Mouse (Mus musculus) heart, embryonic 10.5 days (tissue): Measurements from ENCODE around the gene Eif4a3. TPM values are rescaled to one million over a fixed set of nuclear protein-coding genes. Genes with fewer than 3 reads are reported as not detected.

ENCODE experiments used
- DNase-seq: peaks from one replicate; pipeline ENCODE4 v3.0.0-alpha.2; 2017; ENCODE audit warnings: low spot score
- H3K27ac ChIP-seq: fragments of 300-500 bp; sonication (generic); 2 replicates; pipeline ENCODE4 v1.5.1; 2016; ENCODE audit warnings: mild to moderate bottlenecking
- H3K27me3 ChIP-seq: fragments of 300-500 bp; sonication (generic); 2 replicates; pipeline ENCODE4 v1.6.1; 2016; ENCODE audit warnings: mild to moderate bottlenecking; ENCODE audit not compliant: poor library complexity, insufficient read depth, severe bottlenecking
- H3K36me3 ChIP-seq: fragments of 300-500 bp; sonication (generic); 2 replicates; pipeline ENCODE4 v1.6.1; 2016; ENCODE audit warnings: mild to moderate bottlenecking, moderate library complexity
- H3K4me1 ChIP-seq: fragments of 300-500 bp; sonication (generic); 2 replicates; pipeline ENCODE4 v1.6.1; 2016; ENCODE audit warnings: mild to moderate bottlenecking
- H3K4me3 ChIP-seq: fragments of 300-500 bp; sonication (generic); 2 replicates; pipeline ENCODE4 v1.5.1; 2016; ENCODE audit warnings: mild to moderate bottlenecking, moderate library complexity
- H3K9me3 ChIP-seq: fragments of 300-500 bp; sonication (generic); 2 replicates; pipeline ENCODE4 v1.6.1; 2016; ENCODE audit warnings: mild to moderate bottlenecking, moderate library complexity
- WGBS: fragments of 180-500 bp; shearing (Covaris S2); methylation state at CpG from one replicate; pipeline ENCODE4 v1.1.7; 2016; 5-methylcytosine and 5-hydroxymethylcytosine counted together
- polyA plus RNA-seq: library from polyadenylated mRNA; unstranded; fragments of >200 nt; fragmentation: Nextera tagmentation; extraction: Ambion mirVana; gene quantifications from 2 replicates; pipeline ENCODE4 v1.2.1, GENCODE M21; 2016

Eif4a3 gene
- polyA plus RNA-seq, result 366 and 405 TPM in 2 replicates

DNA sequence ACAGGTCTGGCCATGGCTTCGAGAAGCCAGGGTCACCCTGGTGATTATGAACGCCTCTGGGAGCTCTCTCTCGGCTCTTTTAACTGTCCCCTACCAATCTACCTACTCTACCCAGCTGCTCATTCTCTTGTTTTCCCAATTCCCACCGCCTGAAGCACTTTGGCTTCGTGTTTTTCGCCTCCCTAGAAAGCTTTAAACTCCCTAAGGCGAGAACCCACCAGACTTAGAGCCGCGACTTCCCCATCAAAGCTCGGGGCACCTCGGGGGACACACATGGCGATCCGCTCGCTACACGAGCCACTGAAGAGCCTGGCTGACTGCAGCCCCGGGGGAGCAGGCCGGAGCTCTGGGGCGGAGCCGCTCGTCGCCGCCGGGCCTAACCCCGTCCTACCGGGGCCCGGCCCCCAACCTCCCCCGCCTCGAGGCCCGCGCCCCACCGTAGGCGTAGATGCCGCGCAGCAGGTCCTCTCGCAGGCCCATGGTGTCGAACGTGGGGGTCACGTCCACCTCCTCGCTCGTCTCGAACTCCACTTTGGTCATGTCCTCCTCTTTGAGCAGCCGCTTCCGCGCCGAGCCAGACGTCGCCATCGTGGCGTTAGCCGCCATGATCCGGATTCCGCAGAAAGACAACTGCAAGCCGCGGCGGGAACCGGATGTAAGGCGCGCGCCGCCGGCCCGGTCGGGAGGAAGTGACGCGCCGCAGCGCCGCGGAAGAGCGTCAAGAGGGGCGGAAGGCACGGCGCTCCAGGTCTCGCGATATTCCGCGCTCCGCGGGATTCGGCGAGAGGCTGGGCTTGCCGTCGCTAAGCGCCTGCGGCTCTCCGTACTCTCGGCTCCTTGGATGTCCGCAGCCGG is at the start of gene Eif4a3:
TSS of gene Eif4a3 (minus strand) at position 699 of the 855 bp plus-strand sequence.
- Histone ChIP-seq H3K9me3 (no peaks in the 10 kb centered on the region), H3K27ac (peak within 1 kb of the TSS; percentile 93), H3K4me3 (peak within 1 kb of the TSS; percentile 83), H3K4me1 (peaks cover 14% of the 10 kb centered on the region), H3K36me3 (peaks cover 36% of the 10 kb centered on the region), H3K27me3 (peaks cover 16% of the 10 kb centered on the region)
- peak; percentile 96 for DNase-seq
- under 1% methylated on average over 89 of the region's 89 CpGs for WGBS

GRCm38 (mm10) chr11:119347125-119347524 is 47.2 kb upstream of the Eif4a3 start:
- WGBS, result 87% methylated on average over 4 of the region's 4 CpGs
- peaks cover 10% of the 10 kb centered on the region for H3K4me1 ChIP-seq
- H3K9me3 ChIP-seq, result no peaks in the 10 kb centered on the region
- H3K4me3 ChIP-seq, result no peak overlapping the region
- peaks cover 30% of the 10 kb centered on the region for H3K36me3 ChIP-seq
- DNase-seq, result no peak
- peaks cover 14% of the 10 kb centered on the region; the same call in 1 of the 2 replicates for H3K27me3 ChIP-seq
- no peak overlapping the region for H3K27ac ChIP-seq

GRCm38 (mm10) chr11:119344865-119345264 is 45.0 kb upstream of the Eif4a3 start:
- no peaks in the 10 kb centered on the region for H3K9me3 ChIP-seq
- no peak overlapping the region for H3K4me3 ChIP-seq
- no peak overlapping the region for H3K27ac ChIP-seq
- no peak for DNase-seq
- 67% methylated on average over 6 of the region's 6 CpGs for WGBS
- H3K4me1 ChIP-seq, result peaks cover 13% of the 10 kb centered on the region
- peaks cover 6% of the 10 kb centered on the region; the same call in 1 of the 2 replicates for H3K27me3 ChIP-seq
- H3K36me3 ChIP-seq, result peaks cover 25% of the 10 kb centered on the region

- WGBS, result 85% methylated on average over 8 of the region's 8 CpGs
- no peak for DNase-seq
- H3K27me3 ChIP-seq, result peaks cover 6% of the 10 kb centered on the region; the same call in 1 of the 2 replicates
- H3K27ac ChIP-seq, result no peak overlapping the region
- no peaks in the 10 kb centered on the region for H3K9me3 ChIP-seq
- H3K4me3 ChIP-seq, result no peak overlapping the region
- H3K36me3 ChIP-seq, result peaks cover 22% of the 10 kb centered on the region; the same call in 1 of the 2 replicates
- peaks cover 13% of the 10 kb centered on the region for H3K4me1 ChIP-seq
Observed at GRCm38 (mm10) chr11:119344178-119344577, 44.3 kb upstream of the Eif4a3 start.

GRCm38 (mm10) chr11:119339637-119340036 is 39.7 kb upstream of the Eif4a3 start:
- Histone ChIP-seq H3K4me1 (peaks cover 13% of the 10 kb centered on the region), H3K27me3 (no peaks in the 10 kb centered on the region), H3K9me3 (no peaks in the 10 kb centered on the region), H3K4me3 (no peak overlapping the region), H3K36me3 (no peaks in the 10 kb centered on the region), H3K27ac (no peak overlapping the region)
- peak; percentile 86 for DNase-seq
- WGBS, result 11% methylated on average over 5 of the region's 5 CpGs

DNA sequence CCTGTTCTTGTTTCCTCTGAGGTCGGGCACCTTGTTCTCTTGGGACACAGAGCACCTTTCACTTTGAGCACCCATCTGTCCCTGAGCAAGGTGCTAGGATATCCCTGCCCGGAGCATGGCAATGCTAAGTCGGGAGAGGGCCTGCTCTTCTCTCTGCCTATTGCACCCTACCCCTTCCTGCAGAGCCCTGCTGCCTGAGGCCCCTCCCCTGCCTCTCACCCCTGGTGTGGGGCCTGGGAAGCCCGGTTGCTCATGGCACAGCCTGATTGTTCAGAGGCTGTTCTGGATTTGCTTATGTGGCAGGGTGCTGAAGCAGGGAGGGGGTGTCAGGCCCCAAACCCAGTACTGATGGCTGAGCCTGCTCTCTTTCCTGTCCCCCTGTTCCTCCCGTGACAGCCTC is 39.3 kb upstream of the Eif4a3 start:
- no peak overlapping the region for H3K4me3 ChIP-seq
- H3K9me3 ChIP-seq, result no peaks in the 10 kb centered on the region
- 46% methylated on average over 5 of the region's 5 CpGs for WGBS
- DNase-seq, result no peak
- H3K27ac ChIP-seq, result 0 out of 2 replicates have a peak overlapping the region, but pooled peaks have one; percentile 4
- no peaks in the 10 kb centered on the region for H3K36me3 ChIP-seq
- no peaks in the 10 kb centered on the region for H3K27me3 ChIP-seq
- peaks cover 13% of the 10 kb centered on the region for H3K4me1 ChIP-seq

- Histone ChIP-seq H3K27me3 (peaks cover 5% of the 10 kb centered on the region; the same call in 1 of the 2 replicates), H3K9me3 (no peaks in the 10 kb centered on the region), H3K4me1 (peaks cover 13% of the 10 kb centered on the region), H3K27ac (peak overlapping the region; percentile 4; the same call in 1 of the 2 replicates), H3K4me3 (no peak overlapping the region), H3K36me3 (no peaks in the 10 kb centered on the region)
- DNase-seq, result no peak
- 78% methylated on average over 10 of the region's 10 CpGs for WGBS
Observed at GRCm38 (mm10) chr11:119338271-119339059, 38.6 kb upstream of the Eif4a3 start.

- Histone ChIP-seq H3K9me3 (no peaks in the 10 kb centered on the region), H3K27me3 (peaks cover 49% of the 10 kb centered on the region), H3K4me1 (no peaks in the 10 kb centered on the region), H3K36me3 (no peaks in the 10 kb centered on the region), H3K27ac (no peak overlapping the region), H3K4me3 (no peak overlapping the region)
- WGBS, result 38% methylated on average over 3 of the region's 3 CpGs
- no peak for DNase-seq
Observed at GRCm38 (mm10) chr11:119331970-119332369, 32.1 kb upstream of the Eif4a3 start.

- H3K36me3 ChIP-seq, result no peaks in the 10 kb centered on the region
- 66% methylated on average over 4 of the region's 4 CpGs for WGBS
- H3K27ac ChIP-seq, result no peak overlapping the region
- no peaks in the 10 kb centered on the region for H3K9me3 ChIP-seq
- H3K27me3 ChIP-seq, result peaks cover 55% of the 10 kb centered on the region
- no peak overlapping the region for H3K4me3 ChIP-seq
- H3K4me1 ChIP-seq, result no peaks in the 10 kb centered on the region
- DNase-seq, result no peak
Observed at GRCm38 (mm10) chr11:119330592-119330991, 30.7 kb upstream of the Eif4a3 start.

DNA sequence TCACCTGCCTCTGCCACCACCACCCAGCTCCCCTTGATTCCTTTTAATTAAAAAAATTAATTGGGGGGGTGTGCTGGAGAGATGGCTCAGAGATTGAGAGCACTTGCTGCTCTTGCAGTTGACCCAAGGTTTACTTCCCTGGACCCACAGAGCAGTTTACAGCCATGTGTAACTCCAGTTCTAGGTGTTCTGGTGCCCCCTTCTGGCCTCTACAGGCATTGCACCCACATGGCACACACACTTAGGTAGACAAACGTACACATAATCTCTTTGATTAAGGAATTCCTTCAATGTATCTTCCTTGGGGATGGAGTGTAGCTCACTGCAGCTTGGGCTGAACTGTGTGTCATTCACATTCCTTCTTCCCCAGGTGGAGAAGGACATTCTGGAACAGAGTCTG is 25.2 kb upstream of the Eif4a3 start:
- no peaks in the 10 kb centered on the region for H3K4me1 ChIP-seq
- H3K27me3 ChIP-seq, result peaks cover 38% of the 10 kb centered on the region
- no peak overlapping the region for H3K4me3 ChIP-seq
- 72% methylated on average over 1 of the region's 1 CpGs for WGBS
- H3K36me3 ChIP-seq, result no peaks in the 10 kb centered on the region
- 0 out of 2 replicates have a peak, but pooled peaks cover 2% of the 10 kb centered on the region for H3K9me3 ChIP-seq
- no peak for DNase-seq
- H3K27ac ChIP-seq, result no peak overlapping the region

- DNase-seq, result no peak
- WGBS, result 71% methylated on average over 13 of the region's 13 CpGs
- no peak overlapping the region for H3K27ac ChIP-seq
Observed at GRCm38 (mm10) chr11:119322521-119322920, 22.6 kb upstream of the Eif4a3 start.

DNA sequence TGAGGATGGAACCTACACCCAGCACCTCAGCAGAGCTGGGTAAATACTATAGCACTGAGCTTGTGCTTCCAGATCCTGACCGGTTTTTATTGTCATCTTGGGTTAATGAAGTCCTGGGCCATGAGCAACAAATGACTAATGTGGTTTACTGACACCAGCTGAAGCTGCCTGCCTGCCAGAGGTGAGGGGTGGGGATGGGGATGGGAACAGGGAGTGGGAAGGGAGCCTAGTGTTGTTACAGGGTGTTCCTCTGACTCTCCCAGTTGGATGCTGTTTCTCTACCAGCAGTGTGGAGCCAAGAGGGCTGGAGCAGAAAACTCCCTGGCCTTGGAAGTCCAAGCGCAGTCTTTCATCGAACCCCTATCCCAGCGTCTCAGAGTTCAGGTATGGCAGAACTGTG is 16.8 kb upstream of the Eif4a3 start:
- no peaks in the 10 kb centered on the region for H3K9me3 ChIP-seq
- peaks cover 15% of the 10 kb centered on the region; the same call in 1 of the 2 replicates for H3K27me3 ChIP-seq
- no peak overlapping the region for H3K27ac ChIP-seq
- DNase-seq, result no peak
- no peak overlapping the region for H3K4me3 ChIP-seq
- no peaks in the 10 kb centered on the region for H3K36me3 ChIP-seq
- 70% methylated on average over 4 of the region's 4 CpGs for WGBS
- H3K4me1 ChIP-seq, result peaks cover 12% of the 10 kb centered on the region; the same call in 1 of the 2 replicates

More at GRCm38 (mm10) chr11:119322521-119322920, 22.6 kb upstream of the Eif4a3 start:
- no peaks in the 10 kb centered on the region for H3K4me1 ChIP-seq
- no peak overlapping the region for H3K4me3 ChIP-seq
- H3K27me3 ChIP-seq, result peaks cover 21% of the 10 kb centered on the region
- H3K9me3 ChIP-seq, result 0 out of 2 replicates have a peak, but pooled peaks cover 2% of the 10 kb centered on the region
- H3K36me3 ChIP-seq, result no peaks in the 10 kb centered on the region
